Mouse (Mus musculus) intestine, embryonic 15.5 days (tissue): Measurements from ENCODE around the gene Ydjc. TPM values are rescaled to one million over a fixed set of nuclear protein-coding genes. Genes with fewer than 3 reads are reported as not detected.
"Not testable (repeated sequence)": the region's sequence is repeated elsewhere in the genome, so short reads cannot be mapped to it uniquely, and the experiment has no call there.

Experiments used
- ATAC-seq: fragments of 200-750 bp; cut with Nextera tagmentation; 2 replicates; pipeline ENCODE4 v1.8.0; 2017; ENCODE audit warnings: moderate TSS enrichment, moderate library complexity
- H3K27ac ChIP-seq: fragments of 300-500 bp; sonication (generic); 2 replicates; pipeline ENCODE4 v1.5.1; 2015; ENCODE audit warnings: mild to moderate bottlenecking, inconsistent platforms
- H3K27me3 ChIP-seq: fragments of 300-500 bp; sonication (generic); replicated peaks from 2 replicates; pipeline ENCODE4 v1.6.1; 2015; ENCODE audit warnings: inconsistent platforms
- H3K36me3 ChIP-seq: fragments of 300-500 bp; sonication (generic); 2 replicates; pipeline ENCODE4 v1.6.1; 2015; ENCODE audit warnings: inconsistent platforms
- H3K4me1 ChIP-seq: fragments of 300-500 bp; sonication (generic); replicated peaks from 2 replicates; pipeline ENCODE4 v1.6.1; 2015; ENCODE audit warnings: inconsistent platforms
- H3K4me2 ChIP-seq: fragments of 300-500 bp; sonication (generic); replicated peaks from 2 replicates; pipeline ENCODE4 v1.6.1; 2015; ENCODE audit warnings: mild to moderate bottlenecking, inconsistent platforms
- H3K4me3 ChIP-seq: fragments of 300-500 bp; sonication (generic); replicated peaks from 2 replicates; pipeline ENCODE4 v1.5.1; 2015; ENCODE audit warnings: inconsistent platforms
- H3K9ac ChIP-seq: fragments of 300-500 bp; sonication (generic); 2 replicates; pipeline ENCODE4 v1.6.1; 2015; ENCODE audit warnings: inconsistent platforms
- H3K9me3 ChIP-seq: fragments of 300-500 bp; sonication (generic); 2 replicates; pipeline ENCODE4 v1.6.1; 2016; ENCODE audit warnings: inconsistent platforms
- WGBS: fragments of 180-500 bp; shearing (Covaris S2); methylation state at CpG from one replicate; pipeline ENCODE4 v1.1.7; 2015; 5-methylcytosine and 5-hydroxymethylcytosine counted together
- polyA plus RNA-seq: library from polyadenylated mRNA; unstranded; fragments of >200 nt; fragmentation: Nextera tagmentation; extraction: Ambion mirVana; gene quantifications from 2 replicates; pipeline ENCODE4 v1.2.1, GENCODE M21; 2015

Gene Ydjc
- polyA plus RNA-seq, 1 experiment from 2014 or later, result 33.5 TPM

GRCm38 (mm10) chr16:17131191-17132088, 13.0 kb upstream of the Ydjc start:
- H3K9ac ChIP-seq, result peak overlapping the region; percentile 81
- peaks cover 9% of the 10 kb centered on the region for H3K4me1 ChIP-seq
- no peak; the same call in 1 of the 2 replicates for ATAC-seq
- peak overlapping the region; percentile 79 for H3K4me3 ChIP-seq
- H3K4me2 ChIP-seq, result peak overlapping the region; percentile 95
- 3% methylated on average over 43 of the region's 43 CpGs for WGBS
- peak overlapping the region; percentile 74; the same call in 1 of the 2 replicates for H3K27ac ChIP-seq
- H3K27me3 ChIP-seq, result no peaks in the 10 kb centered on the region
- H3K9me3 ChIP-seq, result no peaks in the 10 kb centered on the region
- H3K36me3 ChIP-seq, result no peaks in the 10 kb centered on the region

GRCm38 (mm10) chr16:17132089-17132905, 12.1 kb upstream of the Ydjc start, which contains the start of gene Sdf2l1:
Gene Sdf2l1 (minus strand): TSS chr16:17132383.
- Histone ChIP-seq H3K27me3 (no peaks in the 10 kb centered on the region), H3K4me2 (peak within 1 kb of the TSS; percentile 95), H3K4me3 (peak within 1 kb of the TSS; percentile 79), H3K9ac (peak within 1 kb of the TSS; percentile 81), H3K36me3 (no peaks in the 10 kb centered on the region), H3K27ac (peak within 1 kb of the TSS; percentile 74), H3K9me3 (no peaks in the 10 kb centered on the region), H3K4me1 (peaks cover 9% of the 10 kb centered on the region)
- WGBS, result under 1% methylated on average over 47 of the region's 47 CpGs
- peak; percentile 99 for ATAC-seq

- peak overlapping the region; percentile 79 for H3K4me3 ChIP-seq
- H3K27me3 ChIP-seq, result no peaks in the 10 kb centered on the region
- no peaks in the 10 kb centered on the region for H3K9me3 ChIP-seq
- H3K27ac ChIP-seq, result no peak overlapping the region
- no peak for ATAC-seq
- H3K4me2 ChIP-seq, result peak overlapping the region; percentile 95
- H3K4me1 ChIP-seq, result peaks cover 9% of the 10 kb centered on the region
- no peaks in the 10 kb centered on the region for H3K36me3 ChIP-seq
- peak overlapping the region; percentile 31; the same call in 1 of the 2 replicates for H3K9ac ChIP-seq
- WGBS, result 18% methylated on average over 7 of the region's 7 CpGs
Measured at GRCm38 (mm10) chr16:17132906-17133200, 11.6 kb upstream of the Ydjc start.

- Histone ChIP-seq H3K27me3 (no peaks in the 10 kb centered on the region), H3K4me1 (0 out of 2 replicates have a peak, but pooled peaks cover 4% of the 10 kb centered on the region), H3K4me2 (no peak overlapping the region), H3K9ac (no peak overlapping the region), H3K4me3 (no peak overlapping the region), H3K9me3 (no peaks in the 10 kb centered on the region), H3K36me3 (no peaks in the 10 kb centered on the region), H3K27ac (no peak overlapping the region)
- ATAC-seq, result no peak
- 84% methylated on average over 15 of the region's 15 CpGs for WGBS
Measured at GRCm38 (mm10) chr16:17137355-17137754, 7.1 kb upstream of the Ydjc start.

GRCm38 (mm10) chr16:17146772-17147235, 2.4 kb downstream of the Ydjc start, which contains the start of gene Ccdc116:
Gene Ccdc116 (minus strand): TSS chr16:17147229.
- Histone ChIP-seq H3K4me2 (peak within 1 kb of the TSS; percentile 94), H3K27me3 (no peaks in the 10 kb centered on the region), H3K4me1 (peaks cover 17% of the 10 kb centered on the region), H3K4me3 (peak within 1 kb of the TSS; percentile 64), H3K9ac (peak within 1 kb of the TSS; percentile 57), H3K9me3 (no peaks in the 10 kb centered on the region), H3K27ac (peak within 1 kb of the TSS; percentile 75), H3K36me3 (no peaks in the 10 kb centered on the region)
- ATAC-seq, result peak; percentile 79
- under 1% methylated on average over 34 of the region's 34 CpGs for WGBS

GRCm38 (mm10) chr16:17147391-17147929, 3.0 kb downstream of the Ydjc start:
- H3K4me2 ChIP-seq, result peak overlapping the region; percentile 94
- peak; percentile 50 for ATAC-seq
- no peaks in the 10 kb centered on the region for H3K27me3 ChIP-seq
- WGBS, result under 1% methylated on average over 41 of the region's 41 CpGs
- no peaks in the 10 kb centered on the region for H3K9me3 ChIP-seq
- peak overlapping the region; percentile 75 for H3K27ac ChIP-seq
- no peaks in the 10 kb centered on the region for H3K36me3 ChIP-seq
- peak overlapping the region; percentile 57 for H3K9ac ChIP-seq
- H3K4me1 ChIP-seq, result peaks cover 17% of the 10 kb centered on the region
- peak overlapping the region; percentile 64 for H3K4me3 ChIP-seq

- H3K4me2 ChIP-seq, result peak overlapping the region; percentile 94
- peak overlapping the region; percentile 57 for H3K9ac ChIP-seq
- peak overlapping the region; percentile 27; the same call in 1 of the 2 replicates for H3K27ac ChIP-seq
- ATAC-seq, result peak; percentile 26
- 0 out of 2 replicates have a peak, but pooled peaks cover 2% of the 10 kb centered on the region for H3K36me3 ChIP-seq
- no peaks in the 10 kb centered on the region for H3K9me3 ChIP-seq
- peak overlapping the region; percentile 64 for H3K4me3 ChIP-seq
- 9% methylated on average over 16 of the region's 16 CpGs for WGBS
- H3K4me1 ChIP-seq, result peaks cover 17% of the 10 kb centered on the region
- H3K27me3 ChIP-seq, result no peaks in the 10 kb centered on the region
Measured at GRCm38 (mm10) chr16:17148084-17148483, 3.7 kb downstream of the Ydjc start.

- peak; percentile 73 for ATAC-seq
- H3K9me3 ChIP-seq, result no peaks in the 10 kb centered on the region
- 75% methylated on average over 7 of the region's 7 CpGs for WGBS
- H3K27ac ChIP-seq, result peak overlapping the region; percentile 78
- H3K4me3 ChIP-seq, result no peak overlapping the region
- no peaks in the 10 kb centered on the region for H3K27me3 ChIP-seq
- peaks cover 6% of the 10 kb centered on the region; the same call in 1 of the 2 replicates for H3K36me3 ChIP-seq
- H3K4me2 ChIP-seq, result peak overlapping the region; percentile 10; the same call in 1 of the 2 replicates
- peaks cover 17% of the 10 kb centered on the region for H3K4me1 ChIP-seq
- no peak overlapping the region for H3K9ac ChIP-seq
Measured at GRCm38 (mm10) chr16:17150520-17151258, 6.3 kb downstream of the Ydjc start.

GRCm38 (mm10) chr16:17151874-17152273, 7.5 kb downstream of the Ydjc start:
- H3K4me1 ChIP-seq, result peaks cover 15% of the 10 kb centered on the region
- H3K36me3 ChIP-seq, result peaks cover 6% of the 10 kb centered on the region; the same call in 1 of the 2 replicates
- ATAC-seq, result no peak
- H3K9me3 ChIP-seq, result no peaks in the 10 kb centered on the region
- H3K4me3 ChIP-seq, result no peak overlapping the region
- H3K27ac ChIP-seq, result 0 out of 2 replicates have a peak overlapping the region, but pooled peaks have one; percentile 78
- H3K27me3 ChIP-seq, result no peaks in the 10 kb centered on the region
- no peak overlapping the region for H3K4me2 ChIP-seq
- H3K9ac ChIP-seq, result no peak overlapping the region
- 95% methylated on average over 4 of the region's 4 CpGs for WGBS

GRCm38 (mm10) chr16:17154346-17154745, 9.9 kb downstream of the Ydjc start:
- H3K4me3 ChIP-seq, result no peak overlapping the region
- WGBS, result 88% methylated on average over 2 of the region's 2 CpGs
- H3K27me3 ChIP-seq, result no peaks in the 10 kb centered on the region
- no peak overlapping the region for H3K4me2 ChIP-seq
- H3K9me3 ChIP-seq, result no peaks in the 10 kb centered on the region
- H3K27ac ChIP-seq, result no peak overlapping the region
- H3K9ac ChIP-seq, result no peak overlapping the region
- H3K36me3 ChIP-seq, result peaks cover 18% of the 10 kb centered on the region
- H3K4me1 ChIP-seq, result no peaks in the 10 kb centered on the region
- no peak for ATAC-seq

GRCm38 (mm10) chr16:17165478-17165877, 21.1 kb downstream of the Ydjc start:
- Histone ChIP-seq H3K36me3 (peaks cover 12% of the 10 kb centered on the region), H3K27ac (0 out of 2 replicates have a peak overlapping the region, but pooled peaks have one; percentile 33)
- H3K4me3 ChIP-seq, H3K9ac ChIP-seq, H3K4me2 ChIP-seq, H3K9me3 ChIP-seq, H3K4me1 ChIP-seq, H3K27me3 ChIP-seq: not testable (repeated sequence)
- 68% methylated on average over 1 of the region's 1 CpGs for WGBS
- peak; percentile 84 for ATAC-seq
